Mouse (Mus musculus): ENCODE measurements around the gene Gm38394.

- TF ChIP-seq CTCF (IDR thresholded peaks at IDR 0.05; ENCODE audit: extremely low read depth, insufficient read depth, insufficient read length, insufficient replicate concordance), result no peak
- TF ChIP-seq POLR2A (IDR thresholded peaks at IDR 0.05; ENCODE audit: low read depth, low read length), result no peak
These were observed 49.8 kb upstream of the Gm38394 start for GRCm38 (mm10) chr1:133710895-133711294.
